Mouse (Mus musculus): Measurements from ENCODE around the gene Dlg5. TPM values are rescaled to one million over a fixed set of nuclear protein-coding genes. Genes with fewer than 3 reads are reported as not detected.
A peak's percentile ranks its signal among the peaks of the same experiment; 100 is the strongest.

Gene Dlg5
- total and polyA plus RNA-seq, 2 experiments from 2014 or later, result 17.9 to 87.4 TPM

DNA sequence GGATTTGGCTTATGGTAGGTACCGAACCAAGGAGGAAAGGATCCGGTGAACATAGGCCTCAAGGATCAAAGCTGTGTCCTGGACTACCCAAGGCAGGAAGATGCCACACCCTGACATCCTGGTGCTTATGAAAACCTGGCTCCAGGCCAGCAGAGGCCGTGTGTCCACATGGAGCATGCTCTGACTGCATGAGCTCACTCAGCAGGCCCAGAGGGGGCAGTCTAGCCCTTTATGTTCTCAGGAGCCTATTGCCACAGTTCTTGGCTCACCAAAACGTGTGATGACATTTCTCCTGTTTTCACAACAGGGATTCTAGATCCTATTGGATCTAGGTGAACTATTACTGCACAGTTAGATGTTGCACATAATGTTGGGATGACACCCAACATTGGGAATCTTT, 35.6 kb upstream of the Dlg5 start:
- no peaks in the 10 kb centered on the region for H3K36me3 ChIP-seq (ENCODE audit: insufficient read depth, low read length)
- ATAC-seq (ENCODE audit: low FRiP score), result no peak
- no peak overlapping the region for H3K4me3 ChIP-seq (ENCODE audit: low read depth, low read length)
- DNase-seq (ENCODE audit: low spot score), result no peak
- no peak overlapping the region for H3K9ac ChIP-seq (replicated peaks; ENCODE audit: low read length, poor library complexity, severe bottlenecking)
- H3K9me3 ChIP-seq (ENCODE audit: low read length), result no peaks in the 10 kb centered on the region
- no peak for TF ChIP-seq CTCF (IDR thresholded peaks at IDR 0.05)
- no peak overlapping the region for H3K27ac ChIP-seq (ENCODE audit: low read depth, low read length)
- no peaks in the 10 kb centered on the region for H3K27me3 ChIP-seq (ENCODE audit: insufficient read depth, low read length)
- no peaks in the 10 kb centered on the region for H3K4me1 ChIP-seq (ENCODE audit: insufficient read depth, low read length)
- 69% methylated on average over 4 of the region's 4 CpGs for WGBS
- no peak overlapping the region for H3K4me2 ChIP-seq (ENCODE audit: low read depth, low read length, poor library complexity, severe bottlenecking)

DNA sequence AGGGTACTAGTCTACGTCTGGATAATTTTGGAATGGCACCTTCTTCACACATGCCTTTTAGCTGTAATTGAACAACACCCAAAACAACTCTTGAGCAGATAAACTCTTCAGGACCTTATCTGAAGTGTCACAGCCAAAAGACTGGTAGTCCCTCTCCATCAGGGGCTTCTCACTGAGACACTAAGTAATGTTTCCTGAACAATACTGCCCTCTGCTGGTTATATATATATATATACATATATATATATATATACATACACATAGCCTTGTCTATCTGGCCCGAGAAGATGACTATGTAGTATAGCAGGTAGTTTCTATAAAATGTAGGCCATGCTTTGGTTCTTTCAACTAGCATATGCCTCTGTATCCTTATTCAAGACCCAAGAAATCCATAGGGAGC, 29.8 kb upstream of the Dlg5 start:
- Histone ChIP-seq H3K27ac (ENCODE audit: low read depth, low read length) (no peak overlapping the region), H3K36me3 (ENCODE audit: insufficient read depth, low read length) (no peaks in the 10 kb centered on the region), H3K9me3 (ENCODE audit: low read length) (no peaks in the 10 kb centered on the region), H3K4me1 (ENCODE audit: insufficient read depth, low read length) (no peaks in the 10 kb centered on the region), H3K4me3 (ENCODE audit: low read depth, low read length) (no peak overlapping the region), H3K9ac (replicated peaks; ENCODE audit: low read length, poor library complexity, severe bottlenecking) (no peak overlapping the region), H3K27me3 (ENCODE audit: insufficient read depth, low read length) (no peaks in the 10 kb centered on the region), H3K4me2 (ENCODE audit: low read depth, low read length, poor library complexity, severe bottlenecking) (no peak overlapping the region)
- ATAC-seq (ENCODE audit: low FRiP score) (peak; percentile 73; the same call in 1 of the 2 replicates), DNase-seq (ENCODE audit: low spot score) (peak; percentile 79)
- 52% methylated on average over 2 of the region's 2 CpGs for WGBS
- peak; percentile 64 for TF ChIP-seq CTCF (IDR thresholded peaks at IDR 0.05)

DNA sequence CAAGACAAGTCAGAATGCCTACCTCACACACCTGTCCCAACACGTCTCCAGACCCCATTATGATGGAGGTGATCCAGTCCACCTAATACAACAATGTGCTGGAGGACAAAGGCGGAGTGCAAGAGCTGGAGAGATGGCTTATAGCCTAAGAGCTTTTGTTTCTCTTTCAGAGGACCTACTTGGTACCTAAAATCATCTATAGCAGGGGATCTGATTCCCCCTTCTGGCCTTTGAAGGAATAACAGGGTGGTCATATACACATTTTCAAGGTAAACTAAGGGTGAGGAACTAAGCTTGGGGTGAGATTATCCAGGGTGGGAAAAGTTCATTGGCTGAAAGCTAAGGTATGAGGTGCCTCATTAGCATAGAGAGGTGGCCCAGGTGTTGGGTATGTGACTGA, 27.9 kb upstream of the Dlg5 start:
- WGBS, result 48% methylated on average over 2 of the region's 2 CpGs
- no peak overlapping the region for H3K9ac ChIP-seq (replicated peaks; ENCODE audit: low read length, poor library complexity, severe bottlenecking)
- ATAC-seq (ENCODE audit: low FRiP score) (no peak), DNase-seq (ENCODE audit: low spot score) (peak; percentile 61)
- no peaks in the 10 kb centered on the region for H3K27me3 ChIP-seq (ENCODE audit: insufficient read depth, low read length)
- no peak overlapping the region for H3K4me2 ChIP-seq (ENCODE audit: low read depth, low read length, poor library complexity, severe bottlenecking)
- H3K27ac ChIP-seq (ENCODE audit: low read depth, low read length), result no peak overlapping the region
- H3K4me1 ChIP-seq (ENCODE audit: insufficient read depth, low read length), result 0 out of 2 replicates have a peak, but pooled peaks cover 4% of the 10 kb centered on the region
- H3K9me3 ChIP-seq (ENCODE audit: low read length), result no peaks in the 10 kb centered on the region
- H3K4me3 ChIP-seq (ENCODE audit: low read depth, low read length), result no peak overlapping the region
- no peaks in the 10 kb centered on the region for H3K36me3 ChIP-seq (ENCODE audit: insufficient read depth, low read length)
- peak; percentile 88 for TF ChIP-seq CTCF (IDR thresholded peaks at IDR 0.05)

DNA sequence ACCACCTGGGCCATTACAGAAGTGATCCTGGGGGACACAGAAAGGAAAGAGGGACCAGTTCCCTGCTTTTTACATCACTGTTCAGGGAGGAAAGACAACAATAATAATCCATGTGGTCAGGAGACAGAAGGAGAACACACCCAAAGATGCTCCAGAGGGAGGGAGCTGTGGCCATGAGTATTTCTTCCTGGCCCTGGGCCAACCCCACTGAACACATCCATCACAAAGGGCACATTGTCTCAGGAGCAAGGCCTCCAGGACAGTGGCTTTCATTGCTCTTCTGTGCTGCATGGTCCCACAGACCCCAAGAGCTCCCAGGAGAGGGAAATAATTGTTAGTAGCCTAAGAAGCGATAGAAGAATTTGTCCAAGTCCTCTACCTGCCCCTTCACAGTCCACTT, 23.9 kb upstream of the Dlg5 start:
- Histone ChIP-seq H3K9me3 (ENCODE audit: low read length) (no peaks in the 10 kb centered on the region), H3K4me3 (ENCODE audit: low read depth, low read length) (no peak overlapping the region), H3K9ac (replicated peaks; ENCODE audit: low read length, poor library complexity, severe bottlenecking) (no peak overlapping the region), H3K27me3 (ENCODE audit: insufficient read depth, low read length) (no peaks in the 10 kb centered on the region), H3K36me3 (ENCODE audit: insufficient read depth, low read length) (no peaks in the 10 kb centered on the region), H3K27ac (ENCODE audit: low read depth, low read length) (no peak overlapping the region), H3K4me1 (ENCODE audit: insufficient read depth, low read length) (0 out of 2 replicates have a peak, but pooled peaks cover 4% of the 10 kb centered on the region), H3K4me2 (ENCODE audit: low read depth, low read length, poor library complexity, severe bottlenecking) (no peak overlapping the region)
- no peak for ATAC-seq (ENCODE audit: low FRiP score)
- DNase-seq (ENCODE audit: low spot score), result no peak
- no peak for TF ChIP-seq CTCF (IDR thresholded peaks at IDR 0.05)
- 76% methylated on average over 1 of the region's 1 CpGs for WGBS

DNA sequence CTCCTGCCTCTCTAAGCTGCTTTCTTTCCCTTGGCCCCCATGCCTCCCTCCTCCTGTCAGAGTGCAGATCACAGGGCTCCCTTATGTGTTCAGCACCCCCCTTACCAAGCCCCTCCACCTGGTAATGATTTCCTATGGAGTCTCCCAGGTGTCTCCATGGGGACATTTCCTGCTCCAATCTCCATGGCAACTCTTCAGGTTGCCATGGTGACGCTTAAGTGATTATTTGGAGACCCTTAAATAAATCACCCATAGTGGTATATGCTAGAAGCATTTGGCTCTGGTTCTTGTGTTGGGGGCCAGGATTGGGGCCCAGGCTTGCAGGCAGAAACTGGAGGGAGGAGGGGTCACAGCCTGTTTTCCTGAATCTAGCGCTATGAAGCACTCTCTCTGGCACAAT, 17.2 kb upstream of the Dlg5 start:
- Histone ChIP-seq H3K27ac (ENCODE audit: low read depth, low read length) (peak overlapping the region; percentile 81), H3K4me3 (ENCODE audit: low read depth, low read length) (no peak overlapping the region), H3K36me3 (ENCODE audit: insufficient read depth, low read length) (no peaks in the 10 kb centered on the region), H3K27me3 (ENCODE audit: insufficient read depth, low read length) (no peaks in the 10 kb centered on the region), H3K4me2 (ENCODE audit: low read depth, low read length, poor library complexity, severe bottlenecking) (0 out of 2 replicates have a peak overlapping the region, but pooled peaks have one; percentile 3), H3K4me1 (ENCODE audit: insufficient read depth, low read length) (peaks cover 22% of the 10 kb centered on the region), H3K9me3 (ENCODE audit: low read length) (no peaks in the 10 kb centered on the region), H3K9ac (replicated peaks; ENCODE audit: low read length, poor library complexity, severe bottlenecking) (no peak overlapping the region)
- 37% methylated on average over 2 of the region's 2 CpGs for WGBS
- no peak; the same call in 1 of the 2 replicates for TF ChIP-seq CTCF (IDR thresholded peaks at IDR 0.05)
- DNase-seq (ENCODE audit: low spot score), result peak; percentile 88
- ATAC-seq (ENCODE audit: low FRiP score), result peak; percentile 93

DNA sequence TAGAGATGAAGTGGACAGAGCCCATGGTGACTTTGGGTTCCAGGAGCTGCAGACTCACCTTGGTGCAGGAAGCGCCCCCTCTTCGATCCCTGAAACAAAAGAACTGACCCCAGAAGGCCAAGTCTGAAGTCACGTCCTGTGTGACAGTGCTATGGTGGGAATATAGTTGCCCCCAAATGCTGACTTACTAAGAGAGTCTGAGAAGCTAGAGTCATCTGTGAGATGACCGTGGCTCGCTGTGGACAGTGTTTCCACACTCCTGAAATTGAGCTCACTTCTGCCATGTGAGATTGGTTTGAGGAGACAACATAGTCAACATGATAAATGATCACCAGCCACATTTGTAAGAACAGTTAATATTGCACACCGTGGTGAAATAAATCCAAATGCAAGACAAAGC, 16.7 kb upstream of the Dlg5 start:
- no peaks in the 10 kb centered on the region for H3K36me3 ChIP-seq (ENCODE audit: insufficient read depth, low read length)
- H3K9ac ChIP-seq (replicated peaks; ENCODE audit: low read length, poor library complexity, severe bottlenecking), result no peak overlapping the region
- H3K4me2 ChIP-seq (ENCODE audit: low read depth, low read length, poor library complexity, severe bottlenecking), result no peak overlapping the region
- 76% methylated on average over 6 of the region's 6 CpGs for WGBS
- no peaks in the 10 kb centered on the region for H3K9me3 ChIP-seq (ENCODE audit: low read length)
- peak overlapping the region; percentile 81 for H3K27ac ChIP-seq (ENCODE audit: low read depth, low read length)
- no peak for TF ChIP-seq CTCF (IDR thresholded peaks at IDR 0.05)
- no peaks in the 10 kb centered on the region for H3K27me3 ChIP-seq (ENCODE audit: insufficient read depth, low read length)
- no peak overlapping the region for H3K4me3 ChIP-seq (ENCODE audit: low read depth, low read length)
- DNase-seq (ENCODE audit: low spot score) (no peak), ATAC-seq (ENCODE audit: low FRiP score) (peak; percentile 19; the same call in 1 of the 2 replicates)
- peaks cover 22% of the 10 kb centered on the region for H3K4me1 ChIP-seq (ENCODE audit: insufficient read depth, low read length)
